Mouse (Mus musculus) kidney, postnatal 14 days (tissue): Measurements from ENCODE around the gene H2al1j.
A peak's percentile ranks its signal among the peaks of the same experiment; 100 is the strongest.
"Not testable (repeated sequence)": the region's sequence is repeated elsewhere in the genome, so short reads cannot be mapped to it uniquely, and the experiment has no call there.

Source experiments
- DNase-seq: peaks from one replicate; pipeline ENCODE4 v3.0.0; 2022; ENCODE audit warnings: mixed read lengths

The H2al1j gene

GRCm38 (mm10) chrX:11327522-11327921 is at the start of gene H2al1j:
Gene H2al1j, plus strand, starts transcription at chrX:11327822.
- not testable (repeated sequence) for DNase-seq

- no peak for DNase-seq
Observed at GRCm38 (mm10) chrX:11280741-11281140, 46.9 kb upstream of the H2al1j start.

GRCm38 (mm10) chrX:11288306-11288882 is 39.2 kb upstream of the H2al1j start:
- peak; percentile 19 for DNase-seq

- DNase-seq: no peak
Observed at GRCm38 (mm10) chrX:11289244-11289643, 38.4 kb upstream of the H2al1j start.

- not testable (repeated sequence) for DNase-seq
Observed at GRCm38 (mm10) chrX:11298957-11299356, 28.7 kb upstream of the H2al1j start, which contains the start of gene H2al1a. Gene H2al1a, plus strand, starts transcription at chrX:11299257.

- not testable (repeated sequence) for DNase-seq
Observed at GRCm38 (mm10) chrX:11302132-11302531, 25.5 kb upstream of the H2al1j start, which contains the start of gene H2al1b. Gene H2al1b, plus strand, starts transcription at chrX:11302432.

GRCm38 (mm10) chrX:11305355-11305754 is 22.3 kb upstream of the H2al1j start, which contains the start of gene H2al1c:
Gene H2al1c, plus strand, starts transcription at chrX:11305655.
- DNase-seq: not testable (repeated sequence)

- DNase-seq: not testable (repeated sequence)
Observed at GRCm38 (mm10) chrX:11308524-11308923, 19.1 kb upstream of the H2al1j start, which contains the start of gene H2al1d. Gene H2al1d, plus strand, starts transcription at chrX:11308824.

- not testable (repeated sequence) for DNase-seq
Observed at GRCm38 (mm10) chrX:11311634-11312033, 16.0 kb upstream of the H2al1j start, which contains the start of gene H2al1e. Gene H2al1e, plus strand, starts transcription at chrX:11311934.

- not testable (repeated sequence) for DNase-seq
Observed at GRCm38 (mm10) chrX:11314858-11315257, 12.8 kb upstream of the H2al1j start, which contains the start of gene H2al1f. Gene H2al1f, plus strand, starts transcription at chrX:11315158.

- not testable (repeated sequence) for DNase-seq
Observed at GRCm38 (mm10) chrX:11317956-11318355, 9.7 kb upstream of the H2al1j start, which contains the start of gene H2al1g. Gene H2al1g, plus strand, starts transcription at chrX:11318256.

GRCm38 (mm10) chrX:11321192-11321591 is 6.4 kb upstream of the H2al1j start, which contains the start of gene H2al1h:
Gene H2al1h, plus strand, starts transcription at chrX:11321492.
- not testable (repeated sequence) for DNase-seq

GRCm38 (mm10) chrX:11324359-11324758 is 3.3 kb upstream of the H2al1j start, which contains the start of gene H2al1i:
Gene H2al1i, plus strand, starts transcription at chrX:11324659.
- not testable (repeated sequence) for DNase-seq

GRCm38 (mm10) chrX:11345762-11346161 is 18.1 kb downstream of the H2al1j start:
- DNase-seq: no peak

- DNase-seq: no peak
Observed at GRCm38 (mm10) chrX:11346756-11347155, 19.1 kb downstream of the H2al1j start.

- no peak for DNase-seq
Observed at GRCm38 (mm10) chrX:11360823-11361222, 33.2 kb downstream of the H2al1j start.

- DNase-seq: no peak
Observed at GRCm38 (mm10) chrX:11361261-11361660, 33.6 kb downstream of the H2al1j start.

- DNase-seq: no peak
Observed at GRCm38 (mm10) chrX:11363890-11364289, 36.3 kb downstream of the H2al1j start.

GRCm38 (mm10) chrX:11365151-11365550 is 37.5 kb downstream of the H2al1j start:
- no peak for DNase-seq
